Mouse (Mus musculus) neutrophil, adult 59 days (primary cell): Measurements from ENCODE around the gene Ddx3y. TPM values are rescaled to one million over a fixed set of nuclear protein-coding genes. Genes with fewer than 3 reads are reported as not detected.

ENCODE experiments used
- total RNA-seq, 2 experiments: library from RNA; stranded (reverse); gene quantifications; 1 replicate in 1 of 2; 2 replicates in 1 of 2; pipeline ENCODE4 v1.2.4; 2023

The Ddx3y gene
- total RNA-seq, result 10 to 100 TPM in 1 of 2 experiments, under 1 TPM in 1; 0.11 to 54.9 TPM

GRCm38 (mm10) chrY:1286171-1286795 is at the start of gene Ddx3y:
TSS of gene Ddx3y (minus strand) at chrY:1286629.

DNA sequence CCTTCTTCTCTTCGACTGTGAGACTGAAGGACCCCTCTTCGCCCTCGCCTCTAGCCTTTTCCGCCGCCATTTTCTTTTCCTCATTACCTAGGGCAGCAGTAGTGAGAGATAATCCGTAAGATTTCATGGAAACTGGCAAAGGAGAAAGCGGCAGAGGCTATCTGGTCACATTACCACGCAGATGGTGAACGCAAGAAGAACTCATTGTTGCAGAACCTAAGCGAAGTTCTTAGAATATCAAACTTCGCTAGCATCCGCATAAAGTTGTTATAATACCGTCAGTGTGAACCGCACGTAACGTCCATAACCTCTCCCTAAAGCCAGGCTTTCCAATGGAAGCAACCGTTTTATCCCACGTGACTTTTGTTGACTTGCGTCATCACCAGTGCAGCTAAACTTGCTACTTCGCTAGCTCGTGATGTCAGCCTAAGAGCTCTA is 41.0 kb downstream of the Ddx3y start, which contains the start of gene Uty:
Gene Uty (minus strand): TSS at position 334 of the 438 bp plus-strand sequence.

Other genes with a start within 250 kb of the Ddx3y start
- gene Uty, start 40.9 kb downstream of the Ddx3y start, total RNA-seq, result 10 to 100 TPM in 1 of 2 experiments, under 1 TPM in 1; 0.09 to 19.8 TPM
- not detected for gene Usp9y, start 173.2 kb upstream of the Ddx3y start, total RNA-seq